Mouse (Mus musculus): Measurements from ENCODE around the gene Ccdc3. TPM values are rescaled to one million over a fixed set of nuclear protein-coding genes. Genes with fewer than 3 reads are reported as not detected.
"Not testable (repeated sequence)": the region's sequence is repeated elsewhere in the genome, so short reads cannot be mapped to it uniquely, and the experiment has no call there.

Gene Ccdc3
- polyA plus RNA-seq, 1 experiment from 2014 or later: 1.6 TPM

- Histone ChIP-seq H3K9ac (ENCODE audit: low read length) (no peak overlapping the region), H3K9me3 (ENCODE audit: control insufficient read depth, low read length) (no peaks in the 10 kb centered on the region), H3K4me3 (ENCODE audit: low read depth, low read length) (no peak overlapping the region), H3K36me3 (ENCODE audit: control insufficient read depth, insufficient read depth, low read length) (no peaks in the 10 kb centered on the region), H3K4me1 (ENCODE audit: control insufficient read depth, insufficient read depth, low read length) (no peaks in the 10 kb centered on the region), H3K4me2 (ENCODE audit: low read depth, severe bottlenecking) (no peak overlapping the region), H3K27me3 (ENCODE audit: control insufficient read depth, insufficient read depth, low read length) (no peaks in the 10 kb centered on the region), H3K27ac (replicated peaks; ENCODE audit: low read depth, low read length) (no peak overlapping the region)
- ATAC-seq (ENCODE audit: insufficient number of reproducible peaks, low FRiP score, low TSS enrichment, low read depth) (no peak), DNase-seq (ENCODE audit: low spot score) (no peak)
- WGBS: 81% methylated on average over 4 of the region's 4 CpGs
Observed at GRCm38 (mm10) chr2:5239492-5239891, 101.9 kb downstream of the Ccdc3 start.

- DNase-seq (ENCODE audit: low spot score) (no peak), ATAC-seq (ENCODE audit: insufficient number of reproducible peaks, low FRiP score, low TSS enrichment, low read depth) (no peak)
- H3K27ac ChIP-seq (replicated peaks; ENCODE audit: low read depth, low read length): no peak overlapping the region
- H3K4me1 ChIP-seq (ENCODE audit: control insufficient read depth, insufficient read depth, low read length): no peaks in the 10 kb centered on the region
- H3K4me2 ChIP-seq (ENCODE audit: low read depth, severe bottlenecking): no peak overlapping the region
- 72% methylated on average over 6 of the region's 6 CpGs for WGBS
- H3K9me3 ChIP-seq (ENCODE audit: control insufficient read depth, low read length): no peaks in the 10 kb centered on the region
- no peak overlapping the region for H3K9ac ChIP-seq (ENCODE audit: low read length)
- H3K4me3 ChIP-seq (ENCODE audit: low read depth, low read length): no peak overlapping the region
- no peaks in the 10 kb centered on the region for H3K36me3 ChIP-seq (ENCODE audit: control insufficient read depth, insufficient read depth, low read length)
- H3K27me3 ChIP-seq (ENCODE audit: control insufficient read depth, insufficient read depth, low read length): no peaks in the 10 kb centered on the region
Observed at GRCm38 (mm10) chr2:5241469-5241897, 103.9 kb downstream of the Ccdc3 start.

- WGBS: 92% methylated on average over 6 of the region's 6 CpGs
- not testable (repeated sequence) for H3K27ac ChIP-seq (replicated peaks; ENCODE audit: low read depth, low read length); H3K4me1 ChIP-seq (ENCODE audit: control insufficient read depth, insufficient read depth, low read length); H3K36me3 ChIP-seq (ENCODE audit: control insufficient read depth, insufficient read depth, low read length); H3K9ac ChIP-seq (ENCODE audit: low read length); H3K4me2 ChIP-seq (ENCODE audit: low read depth, severe bottlenecking); DNase-seq (ENCODE audit: low spot score); H3K27me3 ChIP-seq (ENCODE audit: control insufficient read depth, insufficient read depth, low read length); H3K4me3 ChIP-seq (ENCODE audit: low read depth, low read length); H3K9me3 ChIP-seq (ENCODE audit: control insufficient read depth, low read length); ATAC-seq (ENCODE audit: insufficient number of reproducible peaks, low FRiP score, low TSS enrichment, low read depth)
Observed at GRCm38 (mm10) chr2:5249199-5249598, 111.6 kb downstream of the Ccdc3 start.

- Histone ChIP-seq H3K27me3 (ENCODE audit: control insufficient read depth, insufficient read depth, low read length) (no peaks in the 10 kb centered on the region), H3K4me1 (ENCODE audit: control insufficient read depth, insufficient read depth, low read length) (no peaks in the 10 kb centered on the region), H3K9ac (ENCODE audit: low read length) (no peak overlapping the region), H3K4me2 (ENCODE audit: low read depth, severe bottlenecking) (no peak overlapping the region), H3K36me3 (ENCODE audit: control insufficient read depth, insufficient read depth, low read length) (no peaks in the 10 kb centered on the region), H3K27ac (replicated peaks; ENCODE audit: low read depth, low read length) (no peak overlapping the region), H3K4me3 (ENCODE audit: low read depth, low read length) (no peak overlapping the region), H3K9me3 (ENCODE audit: control insufficient read depth, low read length) (no peaks in the 10 kb centered on the region)
- 69% methylated on average over 12 of the region's 12 CpGs for WGBS
- ATAC-seq (ENCODE audit: insufficient number of reproducible peaks, low FRiP score, low TSS enrichment, low read depth) (no peak), DNase-seq (ENCODE audit: low spot score) (no peak)
Observed at GRCm38 (mm10) chr2:5249969-5250368, 112.4 kb downstream of the Ccdc3 start.

- H3K27me3 ChIP-seq (ENCODE audit: control insufficient read depth, insufficient read depth, low read length): no peaks in the 10 kb centered on the region
- H3K9me3 ChIP-seq (ENCODE audit: control insufficient read depth, low read length): no peaks in the 10 kb centered on the region
- no peak overlapping the region for H3K9ac ChIP-seq (ENCODE audit: low read length)
- no peaks in the 10 kb centered on the region for H3K4me1 ChIP-seq (ENCODE audit: control insufficient read depth, insufficient read depth, low read length)
- no peak overlapping the region for H3K4me3 ChIP-seq (ENCODE audit: low read depth, low read length)
- no peak overlapping the region for H3K4me2 ChIP-seq (ENCODE audit: low read depth, severe bottlenecking)
- H3K36me3 ChIP-seq (ENCODE audit: control insufficient read depth, insufficient read depth, low read length): no peaks in the 10 kb centered on the region
- H3K27ac ChIP-seq (replicated peaks; ENCODE audit: low read depth, low read length): no peak overlapping the region
- DNase-seq (ENCODE audit: low spot score): no peak
- 80% methylated on average over 3 of the region's 3 CpGs for WGBS
- no peak for ATAC-seq (ENCODE audit: insufficient number of reproducible peaks, low FRiP score, low TSS enrichment, low read depth)
Observed at GRCm38 (mm10) chr2:5258250-5258649, 120.7 kb downstream of the Ccdc3 start.

GRCm38 (mm10) chr2:5262279-5262678 is 124.7 kb downstream of the Ccdc3 start:
- no peaks in the 10 kb centered on the region for H3K36me3 ChIP-seq (ENCODE audit: control insufficient read depth, insufficient read depth, low read length)
- no peak overlapping the region for H3K27ac ChIP-seq (replicated peaks; ENCODE audit: low read depth, low read length)
- H3K9me3 ChIP-seq (ENCODE audit: control insufficient read depth, low read length): no peaks in the 10 kb centered on the region
- no peak overlapping the region for H3K9ac ChIP-seq (ENCODE audit: low read length)
- WGBS: 95% methylated on average over 2 of the region's 2 CpGs
- no peak for DNase-seq (ENCODE audit: low spot score)
- no peak overlapping the region for H3K4me2 ChIP-seq (ENCODE audit: low read depth, severe bottlenecking)
- H3K4me1 ChIP-seq (ENCODE audit: control insufficient read depth, insufficient read depth, low read length): no peaks in the 10 kb centered on the region
- H3K27me3 ChIP-seq (ENCODE audit: control insufficient read depth, insufficient read depth, low read length): no peaks in the 10 kb centered on the region
- no peak for ATAC-seq (ENCODE audit: insufficient number of reproducible peaks, low FRiP score, low TSS enrichment, low read depth)
- no peak overlapping the region for H3K4me3 ChIP-seq (ENCODE audit: low read depth, low read length)

GRCm38 (mm10) chr2:5267980-5268379 is 130.4 kb downstream of the Ccdc3 start:
- H3K27me3 ChIP-seq (ENCODE audit: control insufficient read depth, insufficient read depth, low read length): no peaks in the 10 kb centered on the region
- ATAC-seq (ENCODE audit: insufficient number of reproducible peaks, low FRiP score, low TSS enrichment, low read depth): no peak
- H3K4me2 ChIP-seq (ENCODE audit: low read depth, severe bottlenecking): no peak overlapping the region
- WGBS: 47% methylated on average over 2 of the region's 2 CpGs
- H3K36me3 ChIP-seq (ENCODE audit: control insufficient read depth, insufficient read depth, low read length): no peaks in the 10 kb centered on the region
- no peaks in the 10 kb centered on the region for H3K4me1 ChIP-seq (ENCODE audit: control insufficient read depth, insufficient read depth, low read length)
- H3K4me3 ChIP-seq (ENCODE audit: low read depth, low read length): no peak overlapping the region
- H3K27ac ChIP-seq (replicated peaks; ENCODE audit: low read depth, low read length): no peak overlapping the region
- no peak for DNase-seq (ENCODE audit: low spot score)
- H3K9me3 ChIP-seq (ENCODE audit: control insufficient read depth, low read length): no peaks in the 10 kb centered on the region
- H3K9ac ChIP-seq (ENCODE audit: low read length): no peak overlapping the region

Other genes with a start within 250 kb of the Ccdc3 start
- 48.4 and 51.7 TPM in 2 replicates for gene Phyh, start 218.8 kb upstream of the Ccdc3 start, polyA plus RNA-seq (2014; fragmentation: Nextera tagmentation; extraction: Ambion mirVana)
- gene Ucma, start 161.7 kb upstream of the Ccdc3 start, polyA plus RNA-seq (2014; fragmentation: Nextera tagmentation; extraction: Ambion mirVana): not detected in 2 replicates
- gene Mcm10, start 125.0 kb upstream of the Ccdc3 start, polyA plus RNA-seq (2014; fragmentation: Nextera tagmentation; extraction: Ambion mirVana): 71.4 and 71.7 TPM in 2 replicates
- 6.6 and 7.8 TPM in 2 replicates for gene Optn, start 73.7 kb upstream of the Ccdc3 start, polyA plus RNA-seq (2014; fragmentation: Nextera tagmentation; extraction: Ambion mirVana)